ENCODE assay signal across 19 mouse cellular contexts in genomic region chr19:28500505-28500904, GRCm38 (mm10).
DNase-seq lines count a peak whose midpoint lies in the region; ATAC-seq and TF ChIP-seq lines count a peak whose summit lies in the region.
"Had no signal": no experiment of that assay in that cellular context is flagged by ENCODE, and none has a peak within 500 bp of the region (broad histone marks: within the 10 kb centered on the region; RNA-seq: fewer than 3 reads in every experiment).

No protein-coding gene starts in this region.

- no peak for DNase-seq in kidney, adult 2 months
- no peak for DNase-seq in kidney, postnatal 14 days
- DNase-seq in midbrain, embryonic 14.5 days = peak; percentile 40
- peak; percentile 19 for DNase-seq in testis, postnatal 10 days (ENCODE audit: low spot score)
- DNase-seq in testis, postnatal 14 days (ENCODE audit: low spot score) = no peak
- no peak for DNase-seq in cerebellum, postnatal 14 days
- DNase-seq: adrenal gland, adult 2 months; adrenal gland, postnatal 14 days; cerebellum, adult 11-12 months; cerebellum, adult 8-10 months; cerebellum, postnatal 10 days; gastrocnemius, adult 2 months; gastrocnemius, postnatal 14 days had no signal

- peaks cover 20% of the 10 kb centered on the region for H3K4me1 ChIP-seq in kidney, adult 2 months (ENCODE audit: control insufficient read depth, insufficient read depth, low read length)
- 0 out of 2 replicates have a peak, but pooled peaks cover 4% of the 10 kb centered on the region for H3K4me1 ChIP-seq in midbrain, embryonic 14.5 days (ENCODE audit: control insufficient read depth, insufficient read depth, low read length)
- peaks cover 4% of the 10 kb centered on the region; the same call in 1 of the 2 replicates for H3K4me1 ChIP-seq in midbrain, embryonic 13.5 days (replicated peaks)
- H3K4me1 ChIP-seq: hindbrain, embryonic 12.5 days; hindbrain, embryonic 15.5 days had no signal

- H3K9ac ChIP-seq in midbrain, embryonic 14.5 days (replicated peaks; ENCODE audit: low read length) = no peak overlapping the region
- no peak overlapping the region for H3K9ac ChIP-seq in midbrain, embryonic 13.5 days (replicated peaks)
- H3K9ac ChIP-seq: forebrain, embryonic 15.5 days; hindbrain, embryonic 12.5 days; hindbrain, embryonic 15.5 days had no signal

- WGBS in kidney, adult 2 months = 83% methylated on average over 14 of the region's 14 CpGs
- 73% methylated on average over 14 of the region's 14 CpGs for WGBS in midbrain, embryonic 14.5 days
- WGBS in midbrain, embryonic 13.5 days = 86% methylated on average over 14 of the region's 14 CpGs

- TF ChIP-seq POLR2A in kidney, adult 2 months (IDR thresholded peaks at IDR 0.05; ENCODE audit: low read depth, low read length) = no peak

- H3K36me3 ChIP-seq in kidney, adult 2 months (ENCODE audit: control insufficient read depth, insufficient read depth, low read length) = no peaks in the 10 kb centered on the region
- H3K36me3 ChIP-seq in midbrain, embryonic 14.5 days (ENCODE audit: control insufficient read depth, insufficient read depth, low read length) = no peaks in the 10 kb centered on the region
- H3K36me3 ChIP-seq in midbrain, embryonic 13.5 days = no peaks in the 10 kb centered on the region
- H3K36me3 ChIP-seq: forebrain, embryonic 15.5 days; hindbrain, embryonic 12.5 days; hindbrain, embryonic 15.5 days had no signal

- no peak overlapping the region for H3K4me2 ChIP-seq in midbrain, embryonic 14.5 days (ENCODE audit: low read length)
- no peak overlapping the region for H3K4me2 ChIP-seq in midbrain, embryonic 13.5 days (replicated peaks)
- H3K4me2 ChIP-seq: forebrain, embryonic 15.5 days; heart, embryonic 11.5 days; hindbrain, embryonic 12.5 days; hindbrain, embryonic 15.5 days had no signal

- TF ChIP-seq CTCF in kidney, adult 2 months (conservative IDR thresholded peaks at IDR 0.05; ENCODE audit: insufficient read depth, insufficient read length, low read depth, low read length) = no peak

- H3K4me3 ChIP-seq in kidney, adult 2 months (ENCODE audit: insufficient read depth, low read depth, low read length) = no peak overlapping the region
- no peak overlapping the region for H3K4me3 ChIP-seq in midbrain, embryonic 14.5 days (replicated peaks; ENCODE audit: low read depth, low read length)
- no peak overlapping the region for H3K4me3 ChIP-seq in midbrain, embryonic 13.5 days (replicated peaks)
- H3K4me3 ChIP-seq: forebrain, embryonic 15.5 days; gastrocnemius, adult 2 months; hindbrain, embryonic 12.5 days; hindbrain, embryonic 15.5 days had no signal

- peak overlapping the region; percentile 53 for H3K27ac ChIP-seq in kidney, adult 2 months (ENCODE audit: insufficient read depth, low read depth, low read length)
- 0 out of 2 replicates have a peak overlapping the region, but pooled peaks have one; percentile 9 for H3K27ac ChIP-seq in midbrain, embryonic 14.5 days (replicated peaks; ENCODE audit: low read depth, low read length)
- H3K27ac ChIP-seq in midbrain, embryonic 13.5 days = no peak overlapping the region
- H3K27ac ChIP-seq: forebrain, embryonic 15.5 days; gastrocnemius, adult 2 months; hindbrain, embryonic 12.5 days; hindbrain, embryonic 15.5 days had no signal

- no peak for ATAC-seq in midbrain, embryonic 14.5 days (ENCODE audit: low FRiP score, low TSS enrichment)
- no peak for ATAC-seq in midbrain, embryonic 13.5 days
- ATAC-seq: CD4-positive, CD25-positive, alpha-beta regulatory T cell, adult 4 months; forebrain, embryonic 15.5 days had no signal

- no peaks in the 10 kb centered on the region for H3K27me3 ChIP-seq in kidney, adult 2 months (replicated peaks; ENCODE audit: control insufficient read depth, insufficient read depth, low read length)
- H3K27me3 ChIP-seq in midbrain, embryonic 14.5 days (ENCODE audit: control insufficient read depth, insufficient read depth, low read length) = no peaks in the 10 kb centered on the region
- H3K27me3 ChIP-seq in midbrain, embryonic 13.5 days = no peaks in the 10 kb centered on the region
- H3K27me3 ChIP-seq: forebrain, embryonic 15.5 days; hindbrain, embryonic 12.5 days; hindbrain, embryonic 15.5 days had no signal

- no peaks in the 10 kb centered on the region for H3K9me3 ChIP-seq in midbrain, embryonic 14.5 days (ENCODE audit: control insufficient read depth, low read length)
- H3K9me3 ChIP-seq in midbrain, embryonic 13.5 days = no peaks in the 10 kb centered on the region
- H3K9me3 ChIP-seq: forebrain, embryonic 15.5 days; hindbrain, embryonic 12.5 days; hindbrain, embryonic 15.5 days had no signal

Comparison
In these comparisons a context has a peak if more than half of its experiments do, and no peak if none do; other contexts are left out.
1. DNase-seq: peak in midbrain, embryonic 14.5 days (single experiment) and testis, postnatal 10 days (single experiment); none in kidney, adult 2 months (single experiment), kidney, postnatal 14 days (single experiment), testis, postnatal 14 days (single experiment) and cerebellum, postnatal 14 days (0 of 2).